Mouse (Mus musculus): ENCODE measurements around the gene Ephb1. TPM values are rescaled to one million over a fixed set of nuclear protein-coding genes. Genes with fewer than 3 reads are reported as not detected.

Ephb1 gene
- total and polyA plus RNA-seq, 3 experiments = not detected

DNA sequence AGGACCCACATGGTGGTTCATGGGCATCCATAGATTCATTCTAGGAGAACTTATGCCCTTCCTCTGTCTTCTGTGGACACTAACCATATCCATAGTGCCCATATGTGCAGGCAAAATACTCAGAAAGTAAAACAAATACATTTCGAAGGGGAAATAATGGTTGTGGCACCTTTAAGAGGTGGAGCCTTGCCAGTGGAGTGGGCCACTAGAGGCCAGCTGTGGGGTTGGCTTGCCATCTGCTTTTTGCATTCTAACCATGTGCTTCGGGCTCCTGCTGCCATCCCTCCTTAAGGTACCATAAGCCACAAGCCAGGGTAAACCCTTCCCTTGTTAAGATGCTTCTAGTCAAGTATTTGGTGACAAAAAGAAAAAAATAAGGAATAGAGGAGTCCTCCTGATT lies 373.3 kb downstream of the Ephb1 start:
- no peak for DNase-seq (ENCODE audit: extremely low read depth)
- H3K4me1 ChIP-seq (ENCODE audit: control insufficient read depth in 1 of 2, insufficient read depth in 2 of 2) = no peaks in the 10 kb centered on the region
- no peaks in the 10 kb centered on the region for H3K79me2 ChIP-seq (replicated peaks; ENCODE audit: control insufficient read depth, extremely low read depth, insufficient read depth, poor library complexity, severe bottlenecking)
- H3K27ac ChIP-seq (ENCODE audit: insufficient read depth, low read depth) = no peak overlapping the region
- in situ Hi-C loops (cut with MboI; ENCODE audit: low pct_ligation_motif_present, low pct_unique_long_range_greater_than_20kb, low sequenced_read_pairs) = no loop called here
- H3K4me3 ChIP-seq (replicated peaks in 1 of 3; ENCODE audit: low read depth in 2 of 3, low read length in 2 of 3, poor library complexity in 1 of 3) = no peak overlapping the region
- H3K36me3 ChIP-seq (replicated peaks in 1 of 2; ENCODE audit: control insufficient read depth in 1 of 2, insufficient read depth in 1 of 2, low read length in 1 of 2) = no peaks in the 10 kb centered on the region
- no peak for TF ChIP-seq RAD21 (IDR thresholded peaks at IDR 0.05; ENCODE audit: low read depth, low read length)
- TF ChIP-seq POLR2A (IDR thresholded peaks at IDR 0.05; ENCODE audit: low read depth, low read length) = no peak
- no peak for TF ChIP-seq JUND (conservative IDR thresholded peaks at IDR 0.05; ENCODE audit: low read depth, low read length)
- TF ChIP-seq HCFC1 (IDR thresholded peaks at IDR 0.05; ENCODE audit: low read depth, low read length) = no peak
- no peak for TF ChIP-seq TCF12 (IDR thresholded peaks at IDR 0.05; ENCODE audit: low read depth, low read length)
- no peak overlapping the region for H3K9ac ChIP-seq (ENCODE audit: insufficient read depth, low read depth)
- no peak overlapping the region for H3K4me2 ChIP-seq (ENCODE audit: insufficient read depth, low read depth, poor library complexity, severe bottlenecking)
- no peaks in the 10 kb centered on the region for H3K27me3 ChIP-seq (replicated peaks)
- dilution Hi-C loops (cut with MboI; ENCODE audit: extremely low pct_ligation_motif_present, extremely low pct_unique_long_range_greater_than_20kb, low sequenced_read_pairs) = no loop called here
- peaks cover 87% of the 10 kb centered on the region for H3K9me3 ChIP-seq (replicated peaks; ENCODE audit: low read length)

DNA sequence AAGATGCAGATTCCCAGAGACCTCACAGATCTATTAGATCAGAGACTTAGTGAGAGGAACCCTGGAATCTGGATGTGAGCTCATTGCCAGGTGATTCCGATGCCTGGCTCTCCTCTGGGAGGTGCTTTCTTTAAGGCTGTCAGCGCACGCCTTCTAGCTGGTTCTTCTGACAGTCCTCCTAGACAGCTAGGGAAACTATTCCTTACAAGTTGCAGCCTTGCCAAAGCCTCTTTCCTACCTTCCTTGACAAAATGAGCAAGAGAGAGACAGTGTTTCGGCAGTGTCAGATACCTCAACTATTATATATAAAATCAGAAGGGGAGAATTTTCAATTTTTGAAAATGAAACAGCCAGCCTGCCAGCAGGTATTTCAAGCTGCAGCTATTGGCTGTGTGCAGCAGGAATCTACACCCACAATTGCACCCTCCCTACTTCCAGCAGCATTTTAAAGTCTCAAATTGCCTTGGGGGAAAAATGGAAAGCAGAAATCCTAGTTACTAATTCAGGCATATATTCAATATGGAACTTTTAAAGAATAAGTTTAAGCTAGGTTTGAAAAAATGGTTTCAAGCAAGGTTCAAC lies 377.5 kb downstream of the Ephb1 start:
- no peaks in the 10 kb centered on the region for H3K36me3 ChIP-seq (replicated peaks in 1 of 2; ENCODE audit: control insufficient read depth in 1 of 2, insufficient read depth in 1 of 2, low read length in 1 of 2)
- no peaks in the 10 kb centered on the region for H3K27me3 ChIP-seq (replicated peaks)
- no peak for DNase-seq (ENCODE audit: extremely low read depth)
- TF ChIP-seq NELFE (IDR thresholded peaks at IDR 0.05; ENCODE audit: low read depth, low read length) = no peak
- H3K4me2 ChIP-seq (ENCODE audit: insufficient read depth, low read depth, poor library complexity, severe bottlenecking) = no peak overlapping the region
- H3K4me1 ChIP-seq (ENCODE audit: control insufficient read depth in 1 of 2, insufficient read depth in 2 of 2) = no peaks in the 10 kb centered on the region
- H3K79me2 ChIP-seq (replicated peaks; ENCODE audit: control insufficient read depth, extremely low read depth, insufficient read depth, poor library complexity, severe bottlenecking) = no peaks in the 10 kb centered on the region
- H3K9me3 ChIP-seq (replicated peaks; ENCODE audit: low read length) = peaks cover 81% of the 10 kb centered on the region
- no peak overlapping the region for H3K9ac ChIP-seq (ENCODE audit: insufficient read depth, low read depth)
- no peak overlapping the region for H3K27ac ChIP-seq (ENCODE audit: insufficient read depth, low read depth)
- in situ Hi-C loops (cut with MboI; ENCODE audit: low pct_ligation_motif_present, low pct_unique_long_range_greater_than_20kb, low sequenced_read_pairs) = no loop called here
- dilution Hi-C loops (cut with MboI; ENCODE audit: extremely low pct_ligation_motif_present, extremely low pct_unique_long_range_greater_than_20kb, low sequenced_read_pairs) = no loop called here
- no peak overlapping the region for H3K4me3 ChIP-seq (replicated peaks in 1 of 3; ENCODE audit: low read depth in 2 of 3, low read length in 2 of 3, poor library complexity in 1 of 3)

DNA sequence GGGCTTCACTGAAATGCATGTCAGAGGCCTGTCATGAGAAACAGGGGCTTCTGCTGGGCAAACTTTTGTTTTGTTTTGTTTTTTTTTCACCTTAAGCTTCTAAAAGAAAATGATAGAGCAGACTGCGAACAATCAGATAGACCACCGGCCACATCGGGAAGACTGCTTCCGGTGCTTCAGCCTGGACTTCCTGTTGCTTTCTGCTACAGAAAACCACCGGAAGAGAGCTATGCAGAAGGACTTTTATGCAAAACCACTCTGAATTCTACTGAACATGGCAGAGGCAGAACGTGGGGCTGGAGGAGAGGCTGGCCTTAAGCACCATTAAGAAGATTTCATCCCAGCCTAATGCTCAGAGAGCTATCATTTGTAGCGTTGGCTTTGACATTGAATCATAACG lies 382.2 kb downstream of the Ephb1 start:
- Histone ChIP-seq H3K9me3 (replicated peaks; ENCODE audit: low read length) (peaks cover 83% of the 10 kb centered on the region), H3K27ac (ENCODE audit: insufficient read depth, low read depth) (no peak overlapping the region), H3K9ac (ENCODE audit: insufficient read depth, low read depth) (no peak overlapping the region), H3K27me3 (replicated peaks) (no peaks in the 10 kb centered on the region), H3K36me3 (replicated peaks in 1 of 2; ENCODE audit: control insufficient read depth in 1 of 2, insufficient read depth in 1 of 2, low read length in 1 of 2) (no peaks in the 10 kb centered on the region), H3K79me2 (replicated peaks; ENCODE audit: control insufficient read depth, extremely low read depth, insufficient read depth, poor library complexity, severe bottlenecking) (no peaks in the 10 kb centered on the region), H3K4me3 (replicated peaks in 1 of 3; ENCODE audit: low read depth in 2 of 3, low read length in 2 of 3, poor library complexity in 1 of 3) (no peak overlapping the region), H3K4me2 (ENCODE audit: insufficient read depth, low read depth, poor library complexity, severe bottlenecking) (no peak overlapping the region), H3K4me1 (ENCODE audit: control insufficient read depth in 1 of 2, insufficient read depth in 2 of 2) (no peaks in the 10 kb centered on the region)
- no peak for DNase-seq (ENCODE audit: extremely low read depth)
- in situ Hi-C loops (cut with MboI; ENCODE audit: low pct_ligation_motif_present, low pct_unique_long_range_greater_than_20kb, low sequenced_read_pairs) (no loop called here), dilution Hi-C loops (cut with MboI; ENCODE audit: extremely low pct_ligation_motif_present, extremely low pct_unique_long_range_greater_than_20kb, low sequenced_read_pairs) (no loop called here)
- TF ChIP-seq CHD2 (IDR thresholded peaks at IDR 0.05; ENCODE audit: low read length) (no peak), ETS1 (conservative IDR thresholded peaks at IDR 0.05; ENCODE audit: low read depth, low read length) (no peak), JUN (IDR thresholded peaks at IDR 0.05; ENCODE audit: insufficient read depth, low read depth, low read length) (no peak), JUND (conservative IDR thresholded peaks at IDR 0.05; ENCODE audit: low read depth, low read length) (no peak)

Data from CH12.LX (cell line).